Mouse (Mus musculus): ENCODE measurements around the gene Grik3.

The Grik3 gene

DNA sequence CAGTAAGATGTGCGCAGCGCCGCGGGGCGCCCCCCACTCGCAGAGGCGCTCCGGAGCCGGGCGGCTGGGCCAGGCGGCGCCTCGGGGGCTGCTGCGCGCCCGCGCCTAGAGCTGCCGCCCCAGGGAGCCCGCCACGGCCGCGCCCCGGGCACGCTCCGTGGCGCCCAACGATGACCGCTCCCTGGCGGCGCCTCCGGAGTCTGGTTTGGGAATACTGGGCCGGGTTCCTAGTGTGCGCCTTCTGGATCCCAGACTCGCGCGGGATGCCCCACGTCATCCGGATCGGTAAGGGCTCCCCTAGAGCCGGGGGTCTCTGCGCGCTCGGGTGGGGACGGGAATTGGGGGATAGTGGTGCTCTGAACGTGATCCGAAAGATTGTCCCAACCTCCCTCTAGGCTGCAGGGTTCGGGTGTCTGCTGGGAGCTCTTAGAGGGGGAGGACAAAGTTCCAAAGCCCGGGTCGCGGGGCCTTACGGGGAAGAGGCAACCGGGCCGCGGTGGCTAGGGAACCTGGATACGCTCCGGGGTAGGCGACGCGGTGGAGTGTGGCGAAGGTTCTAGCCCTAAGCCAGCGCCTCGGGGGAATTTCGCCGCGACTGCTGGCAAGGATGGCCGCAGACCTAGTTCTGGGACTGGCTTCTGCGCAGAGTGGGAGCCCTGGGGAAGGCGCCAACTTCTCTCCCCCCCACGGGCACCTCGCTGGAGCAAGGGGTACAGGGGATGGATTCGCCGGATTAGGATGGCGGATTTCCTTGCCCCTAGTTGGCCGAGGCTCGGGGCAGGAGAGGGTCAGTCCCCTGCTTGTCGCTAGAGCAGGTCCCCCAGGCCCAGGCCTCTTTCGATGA, at the start of gene Grik3:
Gene Grik3, plus strand, starts transcription at position 40 of the 844 bp plus-strand sequence.
- no peak for DNase-seq

DNA sequence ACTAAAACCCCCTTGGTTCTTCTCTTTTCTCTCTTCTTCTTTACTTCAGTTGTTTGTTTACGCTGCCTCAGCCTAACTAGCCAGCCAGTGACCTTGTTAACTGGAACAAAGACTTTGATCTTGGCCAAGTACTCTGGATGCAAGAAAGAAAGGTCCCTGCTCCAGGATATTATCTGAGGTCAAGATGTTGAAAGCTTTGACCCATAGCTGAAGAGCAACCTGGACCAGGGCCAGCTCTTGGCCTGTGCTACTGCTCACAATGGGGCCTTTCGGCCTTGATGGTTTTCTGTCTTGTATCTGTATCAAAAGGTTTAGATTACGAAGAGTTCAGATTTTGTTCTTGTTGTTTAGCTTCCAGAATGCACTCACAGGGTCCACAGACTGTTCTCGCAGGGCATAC, 48.7 kb upstream of the Grik3 start:
- no peak for DNase-seq

DNA sequence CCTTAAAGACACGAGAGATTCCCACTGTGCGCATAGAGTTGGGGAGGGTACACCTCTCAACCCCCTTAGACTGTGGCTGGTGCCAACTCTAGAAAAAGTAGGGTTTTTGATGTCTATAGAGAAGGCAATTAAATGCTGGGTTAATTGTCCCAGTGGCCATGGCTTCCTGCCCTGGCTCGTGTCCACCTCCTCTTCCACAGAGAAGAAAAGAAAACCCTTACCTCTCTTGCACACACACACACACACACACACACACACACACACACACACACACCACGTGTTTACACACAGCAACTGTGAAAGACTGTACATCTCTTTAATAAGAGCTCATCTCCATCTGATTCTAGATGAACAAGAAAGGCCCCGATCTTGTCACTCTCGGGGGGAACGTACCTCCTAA, 46.1 kb upstream of the Grik3 start:
- no peak for DNase-seq

DNA sequence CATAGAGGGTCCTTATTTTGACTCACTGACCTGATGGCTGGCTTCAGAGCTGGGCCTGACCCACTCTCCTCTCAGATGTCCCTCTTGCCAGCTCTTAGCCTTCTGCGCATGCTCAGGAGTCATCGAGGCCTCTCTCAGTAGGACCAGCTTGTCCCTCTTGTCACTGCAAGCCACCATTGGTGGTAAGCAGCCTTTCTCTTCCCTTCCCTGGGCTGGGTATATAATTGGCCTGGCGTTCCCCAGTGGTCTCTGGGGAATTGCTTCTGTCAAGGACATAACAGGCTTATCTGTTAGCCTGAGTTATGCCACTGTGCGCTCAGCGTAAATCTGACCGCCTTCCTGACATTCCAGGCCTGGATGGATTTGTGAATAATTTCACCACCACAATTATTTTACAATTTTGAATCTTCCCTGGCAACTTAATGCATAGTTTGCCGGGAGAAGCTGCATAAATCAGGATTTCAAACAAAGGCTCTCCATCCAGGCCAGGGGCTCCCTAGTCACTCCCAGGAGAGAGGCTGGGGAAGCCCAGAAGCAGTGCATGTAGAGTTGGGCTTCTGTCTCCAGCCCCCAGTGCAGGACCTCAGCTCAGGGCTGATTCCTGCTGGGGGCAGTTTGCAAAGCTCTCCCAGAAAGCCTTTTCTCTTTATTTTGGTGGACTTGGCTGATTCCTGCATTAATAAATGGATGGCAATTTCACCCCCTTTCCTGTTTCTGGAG, 39.7 kb upstream of the Grik3 start:
- no peak for DNase-seq

DNA sequence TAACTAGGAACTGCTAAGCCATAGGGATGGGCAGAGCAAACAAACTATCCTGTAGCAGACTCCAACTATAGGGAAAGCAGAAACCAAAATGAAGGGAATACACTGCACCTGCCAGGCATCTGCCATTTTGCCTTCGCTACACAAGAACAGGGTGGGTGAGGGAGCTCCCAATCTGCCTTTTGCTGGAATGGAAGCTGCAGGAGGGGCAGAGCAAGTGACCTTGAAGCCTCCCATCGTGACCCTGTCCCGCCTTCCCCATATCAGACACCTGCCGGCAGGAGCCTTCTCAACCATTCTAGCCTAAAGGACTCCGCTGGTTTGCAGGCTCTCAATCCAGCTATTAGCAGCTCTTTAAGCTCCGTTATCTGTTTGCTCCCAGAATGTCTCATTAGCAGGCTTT, 38.7 kb upstream of the Grik3 start:
- DNase-seq: no peak

DNA sequence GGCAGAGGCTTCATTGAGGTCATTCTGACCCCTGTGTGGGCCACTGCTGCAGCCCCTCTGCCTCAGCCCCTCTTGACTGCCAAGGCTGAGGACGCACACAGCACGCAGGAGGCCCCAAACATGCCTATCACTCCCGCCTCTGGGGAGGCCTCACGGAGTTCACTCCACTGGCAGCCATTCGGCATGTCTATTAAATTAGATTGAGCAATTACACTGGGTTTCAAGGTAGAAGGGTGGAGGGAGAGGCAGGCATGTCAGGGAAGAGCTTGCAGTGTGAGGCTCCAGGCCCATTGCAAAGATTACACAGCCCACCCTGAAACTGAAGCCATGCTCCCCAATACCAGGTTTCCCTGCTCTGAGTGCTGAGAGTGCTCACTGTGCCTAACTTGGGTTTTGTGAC, 34.0 kb upstream of the Grik3 start:
- DNase-seq: no peak

DNA sequence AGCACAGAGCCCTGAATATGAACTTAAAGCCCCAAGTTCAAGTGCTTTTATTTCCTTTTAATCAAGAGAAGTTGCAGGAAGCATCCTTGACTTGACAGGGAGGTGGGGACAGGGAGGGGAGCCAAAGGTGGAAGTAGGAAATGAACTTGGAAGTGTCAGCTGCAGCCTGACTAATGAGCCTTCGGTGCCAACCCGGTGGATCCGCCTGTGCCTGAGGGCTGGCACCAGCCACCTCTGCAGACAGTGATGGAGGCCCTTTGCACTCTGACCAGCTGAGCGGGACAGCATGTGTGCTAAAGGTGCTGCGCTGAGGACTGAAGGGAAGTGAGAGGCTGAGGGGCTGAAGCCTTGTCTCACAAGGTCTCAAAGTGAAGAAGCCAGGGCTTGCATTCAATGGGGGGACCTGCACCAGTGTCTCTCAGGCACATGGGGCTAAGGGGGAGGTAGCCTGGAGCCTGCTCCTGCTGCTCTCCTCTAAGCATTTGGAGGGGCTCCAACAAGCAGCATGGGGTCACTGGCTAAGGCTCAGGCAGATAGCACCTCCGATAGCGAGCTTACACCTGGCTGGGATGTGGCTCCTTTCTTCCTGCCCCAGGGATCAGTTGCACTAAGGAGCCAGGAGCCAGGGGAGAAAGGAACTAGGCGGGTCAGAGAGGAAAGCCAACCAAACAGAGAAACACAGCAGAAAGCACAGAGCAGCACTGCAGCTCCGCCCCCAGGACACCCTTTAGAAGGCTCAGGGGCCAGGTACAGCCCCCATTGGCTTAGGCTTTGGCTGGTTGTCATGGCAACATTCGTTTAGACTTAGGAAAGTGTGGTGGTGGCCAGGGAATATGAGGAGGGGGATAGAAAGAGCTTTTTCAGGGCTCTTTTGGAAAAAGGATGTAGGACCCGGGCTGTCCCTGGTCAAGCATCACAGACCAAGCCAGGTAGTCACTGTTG, 33.1 kb upstream of the Grik3 start:
- DNase-seq: peak in 1 of 2 experiments; percentile 16

DNA sequence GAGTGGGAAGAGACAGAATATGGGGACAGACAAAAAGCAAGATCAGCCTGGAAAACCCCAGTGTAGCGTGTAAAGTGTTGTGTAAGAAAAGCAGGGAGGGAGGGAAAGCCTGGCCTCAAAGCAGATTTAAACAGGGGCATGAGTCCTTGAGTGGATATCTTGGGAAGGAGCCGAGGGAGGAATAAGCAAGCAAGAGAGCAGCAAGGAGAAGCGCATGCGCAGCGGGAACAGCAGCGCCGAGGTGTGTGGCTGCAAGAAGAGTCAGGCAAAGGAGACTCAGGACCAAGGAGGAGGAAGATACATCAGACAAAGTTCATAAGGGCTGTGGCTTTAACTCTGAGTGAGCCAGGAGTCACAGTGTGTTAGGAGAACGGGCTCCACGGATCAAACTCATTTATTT, 30.7 kb upstream of the Grik3 start:
- DNase-seq: no peak

DNA sequence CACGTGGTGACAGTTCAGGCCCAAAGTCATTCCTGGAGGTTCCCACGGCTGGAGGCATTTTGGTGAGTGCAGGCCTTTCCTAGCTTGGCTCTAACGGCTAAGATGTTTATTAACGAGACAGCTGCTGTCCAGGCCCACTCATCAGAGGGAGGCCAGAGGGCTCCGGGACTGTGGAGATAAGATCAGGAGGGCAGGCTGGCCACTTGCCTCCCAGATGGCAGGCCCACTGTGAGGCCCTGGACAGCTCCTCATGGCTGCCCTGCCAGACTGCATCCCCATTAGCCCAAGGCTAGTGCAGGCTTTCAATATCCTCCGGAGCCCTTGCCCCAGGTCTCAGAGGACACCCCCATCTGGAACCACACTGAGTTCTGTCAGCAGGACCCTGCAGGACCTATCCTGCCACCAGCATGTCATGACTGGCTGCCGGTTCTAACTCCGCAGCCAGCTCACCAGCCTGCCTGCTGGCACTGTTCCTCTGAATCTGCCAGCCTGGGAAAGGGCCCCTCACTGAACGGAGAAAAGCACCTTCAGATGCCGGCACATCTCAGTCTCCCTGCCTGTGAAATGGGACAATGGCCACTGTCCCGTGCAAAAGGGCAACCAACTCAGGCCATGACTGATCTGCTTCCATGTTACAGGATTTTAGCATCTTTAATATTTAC, 20.7 kb upstream of the Grik3 start:
- DNase-seq: no peak

DNA sequence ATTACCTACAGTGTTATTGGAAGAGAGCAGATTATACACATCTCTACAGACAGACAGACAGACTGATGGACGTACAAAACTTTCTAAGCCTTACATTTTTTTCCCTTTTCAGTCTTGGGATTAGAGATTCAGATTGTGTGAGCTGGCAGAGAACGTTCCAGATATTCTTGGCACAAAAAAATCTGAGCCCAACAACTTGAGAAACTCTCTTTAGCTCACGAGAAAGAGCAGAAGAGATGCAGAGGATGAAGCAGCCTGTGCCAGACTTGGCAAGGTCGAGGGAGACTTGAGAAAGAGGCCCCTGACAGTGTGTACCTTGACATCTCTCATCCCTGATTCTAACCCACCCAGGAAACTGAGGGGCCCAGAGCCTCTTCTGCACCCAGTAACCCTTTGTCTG, 15.6 kb upstream of the Grik3 start:
- DNase-seq: no peak

DNA sequence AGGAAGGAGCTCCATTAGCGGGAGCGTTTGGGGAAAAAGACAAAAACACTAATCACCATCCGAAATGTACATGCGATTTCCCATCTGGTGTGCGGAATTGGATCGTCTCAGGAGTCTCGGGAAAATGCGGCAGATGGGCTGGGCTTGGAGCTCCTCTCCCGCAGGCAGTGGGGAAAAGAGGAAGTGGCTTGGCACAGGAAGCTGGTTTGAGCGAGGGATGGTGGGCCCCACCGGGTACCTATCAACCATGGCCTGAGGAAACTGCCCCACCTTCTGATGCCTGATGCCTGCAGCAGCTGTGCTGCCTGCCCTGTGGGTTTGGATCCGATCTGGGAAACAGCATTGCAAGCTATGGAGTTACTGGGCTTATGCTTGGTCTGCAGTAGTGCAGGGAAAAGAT, 12.4 kb upstream of the Grik3 start:
- peak in 1 of 2 experiments; percentile 13 for DNase-seq

DNA sequence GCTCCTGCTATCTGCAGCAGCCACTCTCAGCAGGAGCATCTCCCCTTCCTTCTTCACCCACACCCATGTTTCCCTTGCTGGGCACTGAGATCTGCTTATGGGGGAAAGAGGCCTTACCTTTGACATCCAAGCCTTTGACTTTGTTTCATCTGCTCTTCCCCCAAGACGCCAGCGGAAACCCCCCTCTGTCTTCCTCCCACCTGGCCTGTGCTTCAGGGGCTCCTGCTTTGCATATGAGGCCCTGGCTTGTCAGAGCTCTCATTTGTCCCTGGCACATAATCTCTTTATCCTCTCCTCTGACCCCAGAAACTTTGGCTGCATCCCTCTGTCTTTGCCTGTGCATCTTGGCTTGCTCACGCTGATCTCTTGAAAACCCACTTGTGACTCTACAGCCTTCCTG, 9.2 kb upstream of the Grik3 start:
- no peak for DNase-seq

DNA sequence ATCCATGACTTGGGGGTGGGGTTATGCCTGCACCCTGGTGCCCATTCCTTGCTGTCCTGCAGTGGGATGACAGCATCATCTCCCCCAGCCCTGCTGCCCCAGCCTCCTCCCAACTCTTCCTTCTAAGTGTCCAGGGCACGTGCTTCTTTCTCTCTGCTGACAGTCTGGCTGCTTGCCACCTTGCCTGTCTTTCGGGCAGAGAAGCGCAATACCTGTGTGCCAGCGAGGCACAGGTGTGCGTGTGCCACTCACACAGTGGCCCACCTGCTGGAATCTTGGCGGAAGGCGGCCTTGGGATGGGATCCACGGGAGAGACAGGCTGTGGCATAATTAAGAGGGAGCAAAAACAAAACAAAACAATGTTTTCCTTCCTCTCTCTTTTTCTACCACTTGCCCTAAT, 6.4 kb upstream of the Grik3 start:
- peak in 1 of 2 experiments; percentile 24 for DNase-seq

DNA sequence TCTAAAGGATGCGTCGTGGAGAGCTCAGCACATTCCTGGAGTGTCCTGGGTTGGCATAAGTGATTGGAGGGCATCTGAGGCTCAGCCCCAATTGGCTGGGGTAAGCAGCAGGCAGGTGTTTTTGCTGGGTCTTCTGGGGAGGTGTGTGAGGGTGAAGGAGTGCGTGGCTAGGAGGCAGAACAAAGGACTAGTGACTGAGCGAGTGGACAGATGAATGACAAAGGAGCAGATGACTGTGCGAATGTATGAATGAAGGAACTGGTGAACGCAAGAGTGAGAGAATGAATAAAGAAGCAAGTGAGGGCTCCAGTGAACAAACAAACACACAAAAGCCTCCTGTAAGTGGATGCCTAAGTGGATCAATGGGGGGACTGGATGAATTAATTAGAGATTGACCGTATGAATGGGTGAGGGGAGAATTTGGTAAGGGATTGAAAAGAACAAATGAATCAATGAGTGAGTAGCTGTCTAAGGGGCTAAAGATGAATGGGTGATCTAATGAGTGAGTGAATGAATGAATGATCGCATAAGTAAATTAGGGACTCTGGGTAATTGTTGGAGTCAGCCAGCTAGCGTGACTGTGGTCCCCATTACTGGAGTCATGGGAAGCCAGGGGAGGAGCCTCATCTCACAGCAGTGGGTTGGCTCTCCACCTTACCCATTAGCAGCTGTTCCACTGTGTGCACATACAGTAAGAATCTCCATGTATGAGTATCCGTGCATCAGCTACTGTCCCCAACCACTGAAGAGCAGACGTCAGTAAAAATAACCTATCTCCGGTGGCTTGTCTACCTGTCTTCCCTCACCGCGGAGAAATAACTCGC, 4.9 kb upstream of the Grik3 start:
- DNase-seq: no peak

DNA sequence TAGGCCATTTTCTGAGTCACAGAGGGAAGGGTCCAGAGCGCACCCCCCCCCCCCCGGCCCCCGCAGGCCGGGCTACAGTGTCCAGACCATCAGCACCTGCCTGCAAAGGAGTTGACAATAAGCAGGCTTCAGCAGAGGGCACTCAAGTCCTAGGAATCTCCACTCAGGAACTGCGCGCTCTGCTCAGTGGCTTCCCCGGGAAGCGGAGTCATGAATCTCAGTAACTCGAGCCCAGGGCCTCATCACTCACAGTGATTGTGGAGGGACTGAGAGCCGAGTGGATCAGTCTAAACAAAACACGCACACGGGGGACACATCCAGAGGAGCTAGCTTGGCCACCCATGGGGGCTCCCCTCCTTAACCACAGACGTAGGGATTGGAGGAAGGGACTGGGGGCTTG, 3.9 kb upstream of the Grik3 start:
- no peak for DNase-seq

DNA sequence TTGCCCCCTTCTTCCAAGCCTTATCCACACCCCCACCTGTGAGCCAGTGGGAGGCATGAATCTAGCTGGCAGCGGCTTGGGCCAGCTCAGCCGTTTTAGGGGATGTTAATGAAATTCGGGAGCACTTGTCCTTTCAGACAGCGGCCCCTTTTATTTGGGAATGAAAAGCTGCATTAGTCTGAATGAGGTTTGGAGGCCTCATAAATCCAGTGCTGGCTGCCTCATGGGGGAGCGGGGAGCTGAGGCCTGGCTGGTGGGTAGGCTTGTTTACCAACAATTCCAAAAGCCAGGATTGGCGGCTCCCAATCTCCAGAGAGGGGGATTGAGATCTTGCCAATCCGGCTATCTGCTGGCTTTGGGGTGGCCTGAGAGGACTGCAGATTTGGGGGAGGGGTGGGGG, 3.5 kb upstream of the Grik3 start:
- DNase-seq: no peak

DNA sequence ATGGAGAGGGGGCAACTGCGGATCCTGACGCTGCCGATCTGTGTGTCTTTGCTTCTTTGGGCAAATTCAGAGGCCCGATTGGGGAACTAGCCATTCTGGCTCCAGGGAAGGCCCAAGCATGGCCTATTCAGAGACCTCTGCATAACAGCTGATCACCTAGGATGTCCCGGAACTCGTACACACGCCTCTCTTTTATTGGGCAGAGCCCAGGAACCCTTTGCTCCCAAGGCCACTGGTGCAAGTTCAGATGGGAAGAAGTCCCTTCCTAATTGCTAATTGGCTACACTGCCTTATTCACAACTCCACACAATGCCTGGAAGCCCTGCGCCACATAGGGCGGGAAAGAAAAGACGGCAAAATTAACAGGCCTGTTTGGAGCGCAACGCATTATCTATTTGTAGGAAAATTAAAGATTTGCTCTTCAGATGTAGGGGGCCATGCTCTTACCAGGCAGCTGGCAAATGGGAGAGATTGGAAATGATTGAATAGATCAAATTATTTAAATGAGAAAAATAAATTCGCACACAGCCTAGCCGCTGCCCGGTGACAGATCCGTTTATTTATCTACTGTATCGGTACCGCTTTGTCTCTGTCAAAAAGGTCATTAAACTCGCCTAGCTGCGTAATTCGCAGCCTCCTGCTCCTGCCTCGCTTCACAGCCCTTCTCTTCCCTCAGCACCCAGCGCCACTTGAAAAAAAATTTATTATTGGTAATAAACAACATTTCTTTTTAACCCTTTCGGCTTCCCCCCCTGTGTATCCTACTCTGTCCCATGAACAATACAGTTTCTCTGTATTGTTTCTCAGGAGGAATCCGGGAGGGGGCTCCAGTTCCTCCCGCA, 1.5 kb upstream of the Grik3 start:
- DNase-seq: no peak

DNA sequence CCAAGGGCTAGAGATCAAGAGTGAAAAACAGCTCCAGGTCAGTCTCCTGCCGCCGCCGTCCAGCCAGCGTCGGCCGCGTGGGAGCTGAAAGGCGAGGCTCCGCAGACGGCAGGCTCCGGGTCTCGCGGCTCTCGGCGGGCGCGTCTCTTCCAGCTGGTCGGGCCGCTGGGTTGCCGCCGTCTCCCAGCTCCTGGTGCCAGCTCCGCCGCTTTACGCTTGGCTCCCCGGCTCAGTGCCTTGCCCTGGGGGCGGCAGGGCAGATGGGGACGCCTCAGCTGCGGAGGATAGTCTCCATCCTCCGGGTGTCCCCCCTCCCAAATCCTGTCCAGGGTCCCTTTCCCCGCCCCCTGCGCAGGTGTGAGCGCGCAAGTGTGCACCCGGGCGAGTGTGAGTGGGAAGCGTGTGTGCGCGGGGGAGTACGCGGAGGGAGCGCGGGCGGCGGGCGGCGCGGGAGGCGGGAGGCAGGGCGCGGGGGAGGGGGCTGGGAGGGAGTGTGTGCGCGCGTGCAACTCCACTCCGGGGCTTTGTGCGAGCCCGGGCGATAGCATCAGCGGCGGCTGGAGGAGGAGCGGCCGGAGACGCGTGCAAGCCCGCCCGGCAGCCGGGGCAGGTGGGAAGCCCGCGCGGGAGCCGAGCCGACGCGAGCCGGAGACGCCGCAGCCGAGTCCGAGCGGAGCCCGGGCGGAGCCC, 454 bp upstream of the Grik3 start:
- DNase-seq: peak in 1 of 2 experiments; percentile 14

DNA sequence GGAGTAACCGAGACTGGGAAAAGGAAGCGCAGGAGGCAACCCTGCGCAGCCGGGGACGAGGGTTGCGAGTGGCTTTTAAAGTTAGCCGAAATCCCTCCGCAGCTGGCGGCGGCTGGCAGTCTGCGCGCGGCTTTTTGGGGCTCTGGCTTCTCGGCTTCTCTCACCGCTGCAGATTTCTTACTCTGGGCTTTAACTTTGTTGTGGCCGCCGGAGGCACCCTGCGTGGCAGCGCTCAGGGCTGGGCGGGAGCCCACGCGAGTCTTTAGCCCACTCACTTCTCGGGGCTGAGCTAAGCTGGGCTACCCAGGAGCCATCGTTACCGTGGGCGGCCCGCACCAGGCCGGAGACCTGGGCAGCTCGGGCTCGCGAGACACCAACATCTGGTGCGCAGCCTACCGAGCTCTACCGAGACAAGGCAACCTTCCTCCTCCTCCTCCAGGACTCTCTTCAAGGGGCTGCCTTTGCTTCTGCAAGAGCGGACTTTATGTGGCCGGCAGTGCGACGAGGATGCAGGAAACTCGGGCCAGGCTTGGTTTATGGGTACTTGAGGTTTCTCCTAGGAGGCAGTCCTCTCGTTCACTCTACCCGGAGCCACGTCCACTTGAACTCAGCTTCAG, 1.1 kb downstream of the Grik3 start:
- no peak for DNase-seq

DNA sequence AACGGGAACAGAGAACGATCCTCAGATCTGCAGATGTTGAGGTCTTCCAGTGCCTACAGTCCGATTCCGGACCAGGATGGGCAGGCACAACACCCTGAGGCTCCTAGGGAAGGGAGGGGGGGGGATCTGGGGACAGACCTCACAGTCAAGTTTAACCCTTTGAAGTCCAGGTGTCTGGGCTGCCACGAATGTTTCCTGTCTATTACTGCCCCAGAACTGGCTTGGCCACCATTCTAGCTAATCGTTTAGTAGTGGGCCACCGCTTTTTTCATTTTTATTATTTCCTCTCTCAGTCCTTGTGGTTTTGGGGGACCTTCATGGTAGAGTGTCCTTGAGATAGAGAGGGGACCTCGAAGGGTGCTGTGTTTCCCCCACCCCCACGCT, 1.6 kb downstream of the Grik3 start:
- DNase-seq: no peak
